Mouse (Mus musculus) stomach, embryonic 16.5 days (tissue): ENCODE results near the gene Gtdc1. TPM values are rescaled to one million over a fixed set of nuclear protein-coding genes. Genes with fewer than 3 reads are reported as not detected.
A peak's percentile ranks its signal among the peaks of the same experiment; 100 is the strongest.

Source experiments
- ATAC-seq: fragments of 200-750 bp; cut with Nextera tagmentation; 2 replicates; pipeline ENCODE4 v1.8.0; 2017; ENCODE audit warnings: moderate number of reproducible peaks, moderate TSS enrichment; ENCODE audit not compliant: insufficient read depth, low FRiP score
- H3K27ac ChIP-seq: fragments of 300-500 bp; sonication (generic); 2 replicates; pipeline ENCODE4 v1.5.1; 2014; ENCODE audit warnings: low read length
- H3K27me3 ChIP-seq: fragments of 300-500 bp; sonication (generic); 2 replicates; pipeline ENCODE4 v1.6.1; 2014; ENCODE audit warnings: low read length, control low read depth, mixed read lengths; ENCODE audit not compliant: control insufficient read depth, insufficient read depth
- H3K36me3 ChIP-seq: fragments of 300-500 bp; sonication (generic); 2 replicates; pipeline ENCODE4 v1.6.1; 2014; ENCODE audit warnings: low read length; ENCODE audit not compliant: control insufficient read depth, insufficient read depth
- H3K4me1 ChIP-seq: fragments of 300-500 bp; sonication (generic); 2 replicates; pipeline ENCODE4 v1.6.1; 2014; ENCODE audit warnings: low read length, control low read depth, mixed read lengths; ENCODE audit not compliant: control insufficient read depth, insufficient read depth
- H3K4me2 ChIP-seq: fragments of 300-500 bp; sonication (generic); 2 replicates; pipeline ENCODE4 v1.6.1; 2014; ENCODE audit warnings: low read depth, low read length, mixed read lengths
- H3K4me3 ChIP-seq: fragments of 300-500 bp; sonication (generic); replicated peaks from 2 replicates; pipeline ENCODE4 v1.5.1; 2014; ENCODE audit warnings: mild to moderate bottlenecking, low read length
- H3K9ac ChIP-seq: fragments of 300-500 bp; sonication (generic); 2 replicates; pipeline ENCODE4 v1.6.1; 2014; ENCODE audit warnings: low read length
- H3K9me3 ChIP-seq: fragments of 300-500 bp; sonication (generic); replicated peaks from 2 replicates; pipeline ENCODE4 v1.6.1; 2016; ENCODE audit warnings: low read length, control low read depth; ENCODE audit not compliant: control insufficient read depth
- WGBS: fragments of 180-500 bp; shearing (Covaris S2); extraction: QIAGEN DNeasy Blood & Tissue Kit; methylation state at CpG from one replicate; pipeline ENCODE4 v1.1.7; 2014; 5-methylcytosine and 5-hydroxymethylcytosine counted together
- polyA plus RNA-seq: library from polyadenylated mRNA; unstranded; fragments of >200 nt; fragmentation: Nextera tagmentation; extraction: Ambion mirVana; gene quantifications from 2 replicates; pipeline ENCODE4 v1.2.1, GENCODE M21; 2015

Gtdc1 gene
- polyA plus RNA-seq, 1 experiment from 2014 or later, result 11.3 TPM

DNA sequence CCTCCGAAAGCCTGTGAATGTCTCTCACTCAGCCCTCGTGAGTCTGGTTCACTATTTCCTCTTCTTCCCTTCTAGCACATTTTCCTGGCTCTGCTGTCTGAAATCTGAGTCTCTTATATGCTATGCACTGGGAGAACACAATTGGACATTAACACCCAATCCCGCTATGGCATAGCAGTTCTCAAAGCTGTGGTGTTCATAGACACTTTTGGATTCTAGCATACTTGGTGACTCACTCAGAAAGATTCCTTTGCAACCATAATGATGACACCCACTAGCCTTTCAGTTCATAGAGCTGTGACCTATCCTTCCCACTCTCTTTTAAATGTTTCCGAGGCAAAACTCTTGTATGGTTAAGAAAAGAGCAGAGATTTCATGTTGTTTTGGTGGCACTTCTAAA, 33.7 kb upstream of the Gtdc1 start:
- no peak overlapping the region for H3K9ac ChIP-seq
- no peaks in the 10 kb centered on the region for H3K36me3 ChIP-seq
- 85% methylated on average over 4 of the region's 4 CpGs for WGBS
- ATAC-seq, result no peak
- H3K4me2 ChIP-seq, result no peak overlapping the region
- no peaks in the 10 kb centered on the region for H3K9me3 ChIP-seq
- no peaks in the 10 kb centered on the region for H3K27me3 ChIP-seq
- H3K4me3 ChIP-seq, result no peak overlapping the region
- H3K27ac ChIP-seq, result no peak overlapping the region
- H3K4me1 ChIP-seq, result peaks cover 5% of the 10 kb centered on the region; the same call in 1 of the 2 replicates

DNA sequence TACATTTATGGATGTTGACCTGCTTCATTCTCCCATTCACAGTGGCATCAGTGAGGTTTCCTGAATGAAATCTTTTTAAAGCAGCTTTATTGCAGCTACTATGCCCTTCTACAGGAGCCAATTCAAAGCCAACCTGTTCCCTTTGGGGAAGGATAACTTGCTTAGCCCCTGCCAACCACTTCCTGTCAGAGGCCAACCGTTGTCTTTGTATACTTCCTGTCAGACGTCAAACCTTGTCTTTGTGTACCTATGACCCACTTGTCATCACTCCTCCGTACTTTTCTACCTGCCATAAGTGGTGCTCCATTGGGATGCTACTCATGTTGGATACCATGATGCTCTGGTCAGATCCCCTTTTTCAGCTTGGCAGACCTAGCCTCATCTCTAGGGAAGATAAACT, 33.1 kb upstream of the Gtdc1 start:
- 70% methylated on average over 3 of the region's 3 CpGs for WGBS
- no peak for ATAC-seq
- Histone ChIP-seq H3K27ac (no peak overlapping the region), H3K4me1 (peaks cover 9% of the 10 kb centered on the region; the same call in 1 of the 2 replicates), H3K4me3 (no peak overlapping the region), H3K9ac (no peak overlapping the region), H3K27me3 (no peaks in the 10 kb centered on the region), H3K4me2 (no peak overlapping the region), H3K9me3 (no peaks in the 10 kb centered on the region), H3K36me3 (no peaks in the 10 kb centered on the region)

DNA sequence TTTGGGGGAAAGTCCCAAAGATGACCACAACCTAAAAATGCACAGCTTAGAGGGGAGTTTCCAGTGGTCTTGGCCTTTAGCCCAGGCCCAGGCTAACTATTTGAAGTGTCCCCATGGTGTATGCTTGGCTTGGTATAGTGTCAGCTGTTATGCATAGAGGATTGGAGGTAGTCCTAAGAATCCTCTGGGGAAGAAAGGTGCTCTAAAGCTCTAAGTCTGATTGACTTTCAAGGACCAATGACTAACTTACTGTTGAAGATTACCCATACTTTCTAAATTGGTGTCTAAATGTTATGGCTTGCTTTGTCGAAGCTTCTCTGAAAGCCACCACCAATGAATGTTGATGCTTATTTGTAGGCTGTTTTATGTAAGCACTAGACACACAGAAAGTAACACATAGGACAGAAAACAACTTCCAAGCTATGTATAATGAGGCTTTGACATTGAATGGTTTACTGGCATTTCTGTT, 29.9 kb upstream of the Gtdc1 start:
- 90% methylated on average over 1 of the region's 1 CpGs for WGBS
- H3K27ac ChIP-seq, result peak overlapping the region; percentile 57; the same call in 1 of the 2 replicates
- peaks cover 15% of the 10 kb centered on the region for H3K4me1 ChIP-seq
- H3K4me2 ChIP-seq, result no peak overlapping the region
- no peak overlapping the region for H3K9ac ChIP-seq
- no peaks in the 10 kb centered on the region for H3K36me3 ChIP-seq
- H3K9me3 ChIP-seq, result no peaks in the 10 kb centered on the region
- no peak overlapping the region for H3K4me3 ChIP-seq
- H3K27me3 ChIP-seq, result no peaks in the 10 kb centered on the region
- ATAC-seq, result no peak

DNA sequence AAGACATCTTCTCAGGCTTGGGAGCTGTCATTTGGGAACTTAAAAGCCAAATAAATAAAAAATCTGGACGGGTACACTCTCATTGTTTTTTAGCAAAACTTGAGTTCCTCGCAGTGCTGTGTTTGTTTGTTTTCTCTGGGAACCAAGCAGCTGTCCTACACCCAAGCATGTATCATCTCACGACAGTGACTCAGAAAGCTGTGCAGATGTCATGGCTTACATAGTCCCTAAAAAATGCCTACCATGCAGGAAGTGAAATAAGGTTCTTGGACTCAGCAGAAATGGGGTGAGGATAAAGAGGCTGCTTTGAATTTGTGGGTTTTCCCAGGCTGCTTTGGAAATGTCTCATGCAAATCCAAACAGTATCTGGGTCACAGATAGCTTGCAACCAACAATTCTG, 28.8 kb upstream of the Gtdc1 start:
- no peaks in the 10 kb centered on the region for H3K9me3 ChIP-seq
- H3K4me2 ChIP-seq, result no peak overlapping the region
- H3K27me3 ChIP-seq, result no peaks in the 10 kb centered on the region
- H3K4me3 ChIP-seq, result no peak overlapping the region
- no peak; the same call in 1 of the 2 replicates for ATAC-seq
- H3K27ac ChIP-seq, result peak overlapping the region; percentile 72
- H3K4me1 ChIP-seq, result peaks cover 15% of the 10 kb centered on the region
- WGBS, result 25% methylated on average over 3 of the region's 3 CpGs
- H3K9ac ChIP-seq, result no peak overlapping the region
- no peaks in the 10 kb centered on the region for H3K36me3 ChIP-seq

DNA sequence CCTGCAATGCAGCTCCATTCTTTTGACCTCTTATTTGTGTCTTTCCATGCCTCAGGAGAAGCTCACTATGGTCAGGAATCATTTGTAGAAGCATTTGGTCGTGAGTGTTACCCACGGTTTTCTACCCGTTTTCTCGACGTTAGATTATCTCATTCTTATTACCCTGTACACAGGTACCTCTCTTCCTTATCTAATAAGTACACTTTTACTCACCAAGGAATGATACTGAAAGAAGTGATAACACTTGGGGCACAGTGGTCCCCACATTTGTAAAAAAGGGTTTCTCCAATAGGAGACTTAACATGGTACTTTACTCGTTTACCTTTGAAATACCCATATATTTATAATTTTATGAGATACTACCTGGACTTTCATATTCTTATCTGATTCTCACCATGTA, 28.0 kb upstream of the Gtdc1 start:
- 74% methylated on average over 6 of the region's 6 CpGs for WGBS
- no peak for ATAC-seq
- Histone ChIP-seq H3K4me1 (peaks cover 15% of the 10 kb centered on the region), H3K9me3 (no peaks in the 10 kb centered on the region), H3K4me2 (no peak overlapping the region), H3K9ac (no peak overlapping the region), H3K4me3 (no peak overlapping the region), H3K27ac (no peak overlapping the region; the same call in 1 of the 2 replicates), H3K27me3 (no peaks in the 10 kb centered on the region), H3K36me3 (no peaks in the 10 kb centered on the region)

DNA sequence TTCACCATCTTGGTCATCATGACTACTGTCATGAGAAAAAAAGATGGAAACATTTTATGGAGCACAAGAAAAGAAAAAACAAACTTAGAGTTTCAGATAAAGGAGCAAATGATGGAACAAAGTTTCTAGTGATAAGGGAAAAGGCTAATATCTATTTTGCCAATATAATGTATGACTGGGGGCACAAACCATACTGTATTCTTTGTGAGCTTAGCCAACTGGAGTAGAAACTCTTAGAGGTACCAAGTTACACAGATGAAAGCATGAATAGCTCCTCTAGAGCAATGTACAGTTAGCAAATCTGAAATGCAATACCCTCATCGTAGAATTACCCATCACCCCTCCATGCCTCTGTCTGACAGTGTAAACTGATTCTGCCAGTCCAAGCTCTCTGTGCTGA, 26.7 kb upstream of the Gtdc1 start:
- no peak for ATAC-seq
- no peak overlapping the region for H3K9ac ChIP-seq
- no peak overlapping the region for H3K4me2 ChIP-seq
- no peak overlapping the region for H3K4me3 ChIP-seq
- no peaks in the 10 kb centered on the region for H3K9me3 ChIP-seq
- no peak overlapping the region for H3K27ac ChIP-seq
- no peaks in the 10 kb centered on the region for H3K36me3 ChIP-seq
- peaks cover 15% of the 10 kb centered on the region for H3K4me1 ChIP-seq
- no peaks in the 10 kb centered on the region for H3K27me3 ChIP-seq
- WGBS, result 65% methylated on average over 1 of the region's 1 CpGs

DNA sequence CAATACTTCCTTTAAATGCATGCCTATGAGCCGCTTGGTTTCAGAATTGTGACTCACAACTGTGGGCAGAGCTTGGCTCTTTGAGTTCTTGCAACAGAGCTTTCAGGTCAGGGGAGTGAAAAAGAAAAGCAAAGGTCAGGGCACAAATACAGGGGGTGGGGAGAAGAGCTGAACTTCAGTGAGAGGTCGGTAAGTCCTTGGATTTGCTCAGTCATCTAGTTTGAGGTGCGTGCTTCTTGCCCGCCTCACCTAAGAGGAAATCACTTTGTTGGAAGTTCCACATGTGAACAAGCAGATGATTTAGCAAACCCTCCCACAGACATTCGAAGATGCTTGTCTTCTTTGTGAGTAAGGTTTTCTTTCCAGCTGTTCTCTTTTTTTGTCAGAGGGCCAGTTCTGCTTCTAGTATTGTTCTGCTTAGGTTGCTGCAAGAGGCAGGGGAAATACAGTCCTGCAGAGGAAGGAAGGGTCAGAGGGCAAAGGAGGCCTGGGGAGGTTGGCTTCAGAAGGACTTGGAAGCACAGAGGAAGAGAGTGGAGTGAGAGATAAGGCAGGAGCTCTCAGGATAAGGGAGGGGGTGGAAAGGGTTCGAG, 25.5 kb upstream of the Gtdc1 start:
- peak overlapping the region; percentile 64 for H3K27ac ChIP-seq
- no peak overlapping the region for H3K9ac ChIP-seq
- no peak overlapping the region for H3K4me3 ChIP-seq
- no peak overlapping the region for H3K4me2 ChIP-seq
- H3K9me3 ChIP-seq, result no peaks in the 10 kb centered on the region
- H3K27me3 ChIP-seq, result no peaks in the 10 kb centered on the region
- peaks cover 15% of the 10 kb centered on the region for H3K4me1 ChIP-seq
- 47% methylated on average over 6 of the region's 6 CpGs for WGBS
- no peaks in the 10 kb centered on the region for H3K36me3 ChIP-seq
- ATAC-seq, result no peak; the same call in 1 of the 2 replicates

DNA sequence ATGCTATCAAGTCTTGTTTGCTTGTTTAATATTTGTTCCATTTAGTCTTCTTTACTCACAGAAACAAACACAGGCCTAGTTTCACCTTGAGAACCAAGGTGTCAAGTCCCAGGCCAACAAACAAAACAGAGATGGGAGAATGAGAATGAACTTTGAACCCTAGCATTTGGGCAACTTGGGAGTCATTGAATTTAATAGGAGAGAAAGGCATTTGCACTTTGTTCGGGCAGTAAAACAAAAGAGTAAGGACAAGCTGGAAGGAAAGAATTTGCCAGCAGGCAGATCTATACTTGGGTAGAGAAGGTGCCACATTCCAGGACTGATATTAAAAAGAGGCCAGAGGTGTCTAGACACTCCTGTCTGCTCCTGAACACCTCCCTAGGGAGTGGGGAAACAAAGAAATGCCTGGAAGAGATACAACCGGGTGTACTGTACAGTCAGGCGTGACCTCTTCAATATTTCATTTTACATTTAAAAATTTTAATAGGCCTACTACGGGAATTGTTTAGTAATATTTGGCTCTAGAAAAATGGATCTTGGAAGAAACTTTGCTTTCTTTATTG, 24.3 kb upstream of the Gtdc1 start:
- H3K27me3 ChIP-seq, result no peaks in the 10 kb centered on the region
- H3K9me3 ChIP-seq, result no peaks in the 10 kb centered on the region
- H3K27ac ChIP-seq, result no peak overlapping the region
- no peaks in the 10 kb centered on the region for H3K36me3 ChIP-seq
- H3K4me2 ChIP-seq, result no peak overlapping the region
- H3K9ac ChIP-seq, result no peak overlapping the region
- no peak for ATAC-seq
- peaks cover 13% of the 10 kb centered on the region; the same call in 1 of the 2 replicates for H3K4me1 ChIP-seq
- 62% methylated on average over 4 of the region's 4 CpGs for WGBS
- H3K4me3 ChIP-seq, result no peak overlapping the region

DNA sequence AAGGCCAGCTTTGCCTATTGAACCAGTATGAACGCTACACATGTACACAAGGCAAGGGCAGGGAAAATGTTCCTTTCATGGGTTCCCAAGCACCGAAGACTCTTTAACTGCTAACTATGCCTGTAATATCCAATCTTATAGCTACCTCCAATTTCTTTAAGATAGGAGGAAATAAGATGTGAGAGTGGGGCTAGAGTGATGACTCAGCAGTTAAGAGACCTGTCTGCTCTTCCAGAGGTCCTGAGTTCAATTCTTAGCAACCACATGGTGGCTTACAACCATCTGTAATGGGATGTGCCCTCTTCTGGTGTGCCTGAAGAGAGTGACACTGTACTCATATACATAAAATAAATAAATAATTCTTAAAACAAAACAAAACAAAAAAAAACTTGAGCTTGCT, 17.2 kb upstream of the Gtdc1 start:
- no peak for ATAC-seq
- no peaks in the 10 kb centered on the region for H3K9me3 ChIP-seq

More for the DNA sequence above, 17.2 kb upstream of the Gtdc1 start:
- Histone ChIP-seq H3K4me2 (no peak overlapping the region), H3K36me3 (no peaks in the 10 kb centered on the region), H3K27me3 (no peaks in the 10 kb centered on the region), H3K4me1 (no peaks in the 10 kb centered on the region), H3K27ac (no peak overlapping the region), H3K4me3 (no peak overlapping the region), H3K9ac (no peak overlapping the region)
- WGBS, result 95% methylated on average over 2 of the region's 2 CpGs
